Mouse (Mus musculus) lung, postnatal 0 days (tissue): Measurements from ENCODE around the gene 6430571L13Rik.

Source experiments
- CTCF ChIP-seq: IDR thresholded peaks from 2 replicates; pipeline ENCODE4 v1.5.1; 2016; ENCODE audit warnings: antibody characterized with exemption, mild to moderate bottlenecking
- EP300 ChIP-seq: IDR thresholded peaks from 2 replicates; pipeline ENCODE4 v1.6.1; 2016; ENCODE audit warnings: antibody characterized with exemption, mild to moderate bottlenecking, control low read depth

DNA sequence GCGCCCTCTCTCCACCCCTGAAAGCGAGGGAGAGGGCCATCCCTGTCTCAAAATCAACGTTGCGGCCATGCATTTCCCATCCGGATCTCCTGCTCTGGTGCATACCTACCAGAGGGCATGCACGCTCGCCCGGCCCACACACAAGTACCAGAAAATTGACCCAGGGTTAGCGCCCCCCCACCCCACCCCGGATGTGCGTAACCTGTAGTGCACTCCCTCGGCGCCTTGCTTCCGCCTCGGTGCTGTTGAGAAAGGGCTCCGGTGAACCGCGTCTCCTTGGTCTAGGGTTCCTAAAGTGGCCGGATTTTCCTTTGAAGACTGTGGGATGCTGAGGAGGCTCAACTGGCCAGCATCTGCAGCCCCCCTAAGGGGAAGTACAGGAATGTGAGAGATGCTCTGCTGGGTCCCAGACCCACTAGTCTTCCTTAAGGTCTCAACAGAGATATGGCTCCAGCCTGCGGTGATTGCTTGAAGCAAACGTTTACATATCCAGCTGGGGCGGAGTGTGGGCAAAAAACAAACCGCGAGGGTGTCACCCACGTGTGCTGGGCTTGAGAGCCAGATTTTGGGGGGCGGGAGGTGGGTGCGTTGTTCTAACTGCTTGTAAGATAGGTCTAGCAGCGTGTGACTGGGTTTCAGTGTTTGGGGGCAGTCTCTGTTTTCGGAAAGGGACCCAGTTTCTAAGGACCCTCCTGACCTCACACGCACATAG is 2.1 kb upstream of the 6430571L13Rik start, which contains the start of gene Hemk1:
- TF ChIP-seq CTCF: peak; percentile 21; the same call in 1 of the 2 replicates
- TF ChIP-seq EP300: no peak
